Mouse (Mus musculus) midbrain, embryonic 15.5 days (tissue): ENCODE results near the gene Dot1l. TPM values are rescaled to one million over a fixed set of nuclear protein-coding genes. Genes with fewer than 3 reads are reported as not detected.

ENCODE experiments used
- ATAC-seq: fragments of 200-750 bp; cut with Nextera tagmentation; replicated peaks from 2 replicates; pipeline ENCODE4 v1.8.0; 2017; ENCODE audit warnings: moderate TSS enrichment
- H3K27ac ChIP-seq: fragments of 300-500 bp; sonication (generic); 2 replicates; pipeline ENCODE4 v1.5.1; 2015; ENCODE audit warnings: mild to moderate bottlenecking, inconsistent platforms
- H3K27me3 ChIP-seq: fragments of 300-500 bp; sonication (generic); replicated peaks from 2 replicates; pipeline ENCODE4 v1.6.1; 2015; ENCODE audit warnings: inconsistent platforms
- H3K36me3 ChIP-seq: fragments of 300-500 bp; sonication (generic); replicated peaks from 2 replicates; pipeline ENCODE4 v1.6.1; 2015; ENCODE audit warnings: inconsistent platforms
- H3K4me1 ChIP-seq: fragments of 300-500 bp; sonication (generic); 2 replicates; pipeline ENCODE4 v1.6.1; 2015; ENCODE audit warnings: inconsistent platforms
- H3K4me2 ChIP-seq: fragments of 300-500 bp; sonication (generic); 2 replicates; pipeline ENCODE4 v1.6.1; 2015; ENCODE audit warnings: inconsistent platforms, mild to moderate bottlenecking, moderate library complexity
- H3K4me3 ChIP-seq: fragments of 300-500 bp; sonication (generic); 2 replicates; pipeline ENCODE4 v1.5.1; 2015; ENCODE audit warnings: mild to moderate bottlenecking, inconsistent platforms
- H3K9ac ChIP-seq: fragments of 300-500 bp; sonication (generic); 2 replicates; pipeline ENCODE4 v1.6.1; 2015; ENCODE audit warnings: mild to moderate bottlenecking, inconsistent platforms
- H3K9me3 ChIP-seq: fragments of 300-500 bp; sonication (generic); 2 replicates; pipeline ENCODE4 v1.6.1; 2016; ENCODE audit warnings: inconsistent platforms
- WGBS: fragments of 180-500 bp; shearing (Covaris S2); methylation state at CpG from one replicate; pipeline ENCODE4 v1.1.7; 2015; ENCODE audit warnings: mixed read lengths; 5-methylcytosine and 5-hydroxymethylcytosine counted together
- polyA plus RNA-seq: library from polyadenylated mRNA; unstranded; fragments of >200 nt; fragmentation: Nextera tagmentation; extraction: Ambion mirVana; gene quantifications from 2 replicates; pipeline ENCODE4 v1.2.1, GENCODE M21; 2015

Dot1l gene
- polyA plus RNA-seq, 1 experiment from 2014 or later = 25.9 TPM

- Histone ChIP-seq H3K9ac (peak overlapping the region; percentile 99), H3K27ac (peak overlapping the region; percentile 92), H3K4me2 (peak overlapping the region; percentile 92), H3K4me3 (peak overlapping the region; percentile 97), H3K27me3 (no peaks in the 10 kb centered on the region), H3K36me3 (peaks cover 37% of the 10 kb centered on the region), H3K9me3 (no peaks in the 10 kb centered on the region), H3K4me1 (peaks cover 33% of the 10 kb centered on the region)
- peak; percentile 79 for ATAC-seq
- 2% methylated on average over 58 of the region's 59 CpGs for WGBS
These were observed 42.5 kb downstream of the Dot1l start for GRCm38 (mm10) chr10:80797186-80798149.

GRCm38 (mm10) chr10:80798150-80799006 is 43.4 kb downstream of the Dot1l start, which contains the start of the genes Sf3a2 and Plekhj1:
Sf3a2 (plus strand) TSS chr10:80798198.
Plekhj1 (minus strand) TSS chr10:80798626.
- Histone ChIP-seq H3K4me1 (peaks cover 33% of the 10 kb centered on the region), H3K4me2 (peak within 1 kb of the TSS; percentile 92), H3K9ac (peak within 1 kb of the TSS; percentile 99), H3K9me3 (no peaks in the 10 kb centered on the region), H3K27me3 (no peaks in the 10 kb centered on the region), H3K27ac (peak within 1 kb of the TSS; percentile 92), H3K4me3 (peak within 1 kb of the TSS; percentile 97), H3K36me3 (peaks cover 43% of the 10 kb centered on the region)
- peak; percentile 93 for ATAC-seq
- under 1% methylated on average over 104 of the region's 104 CpGs for WGBS

- Histone ChIP-seq H3K27ac (peak overlapping the region; percentile 92), H3K4me1 (peaks cover 33% of the 10 kb centered on the region), H3K4me2 (peak overlapping the region; percentile 92), H3K4me3 (peak overlapping the region; percentile 97), H3K9me3 (no peaks in the 10 kb centered on the region), H3K36me3 (peaks cover 45% of the 10 kb centered on the region), H3K9ac (peak overlapping the region; percentile 99), H3K27me3 (no peaks in the 10 kb centered on the region)
- no peak for ATAC-seq
- WGBS = 3% methylated on average over 18 of the region's 18 CpGs
These were observed 44.1 kb downstream of the Dot1l start for GRCm38 (mm10) chr10:80799070-80799566.

- no peaks in the 10 kb centered on the region for H3K9me3 ChIP-seq
- H3K4me1 ChIP-seq = peaks cover 30% of the 10 kb centered on the region
- H3K27ac ChIP-seq = no peak overlapping the region
- WGBS = 94% methylated on average over 10 of the region's 10 CpGs
- H3K4me3 ChIP-seq = no peak overlapping the region
- H3K4me2 ChIP-seq = no peak overlapping the region
- H3K9ac ChIP-seq = no peak overlapping the region
- no peak for ATAC-seq
- H3K27me3 ChIP-seq = 0 out of 2 replicates have a peak, but pooled peaks cover 5% of the 10 kb centered on the region
- peaks cover 34% of the 10 kb centered on the region for H3K36me3 ChIP-seq
These were observed 47.4 kb downstream of the Dot1l start for GRCm38 (mm10) chr10:80802204-80802912.

GRCm38 (mm10) chr10:80802996-80803395 is 48.0 kb downstream of the Dot1l start:
- Histone ChIP-seq H3K27me3 (peaks cover 6% of the 10 kb centered on the region; the same call in 1 of the 2 replicates), H3K9ac (no peak overlapping the region), H3K4me2 (no peak overlapping the region), H3K27ac (no peak overlapping the region), H3K9me3 (no peaks in the 10 kb centered on the region), H3K36me3 (peaks cover 34% of the 10 kb centered on the region), H3K4me1 (peaks cover 35% of the 10 kb centered on the region), H3K4me3 (no peak overlapping the region)
- no peak for ATAC-seq
- WGBS = 80% methylated on average over 3 of the region's 3 CpGs

- H3K36me3 ChIP-seq = peaks cover 34% of the 10 kb centered on the region
- H3K9ac ChIP-seq = no peak overlapping the region
- ATAC-seq = no peak
- no peaks in the 10 kb centered on the region for H3K9me3 ChIP-seq
- H3K27me3 ChIP-seq = peaks cover 19% of the 10 kb centered on the region; the same call in 1 of the 2 replicates
- no peak overlapping the region for H3K27ac ChIP-seq
- H3K4me3 ChIP-seq = no peak overlapping the region
- peaks cover 45% of the 10 kb centered on the region for H3K4me1 ChIP-seq
- no peak overlapping the region for H3K4me2 ChIP-seq
- WGBS = 96% methylated on average over 2 of the region's 2 CpGs
These were observed 49.3 kb downstream of the Dot1l start for GRCm38 (mm10) chr10:80804340-80804739.

- WGBS = 74% methylated on average over 6 of the region's 6 CpGs
- H3K27me3 ChIP-seq = peaks cover 22% of the 10 kb centered on the region
- H3K4me1 ChIP-seq = peaks cover 39% of the 10 kb centered on the region
- H3K4me3 ChIP-seq = no peak within 1 kb of the TSS
- ATAC-seq = no peak
- peaks cover 34% of the 10 kb centered on the region for H3K36me3 ChIP-seq
- no peak within 1 kb of the TSS for H3K27ac ChIP-seq
- H3K9me3 ChIP-seq = no peaks in the 10 kb centered on the region
- no peak within 1 kb of the TSS for H3K9ac ChIP-seq
- no peak within 1 kb of the TSS for H3K4me2 ChIP-seq
These were observed 49.9 kb downstream of the Dot1l start, which contains the start of gene Amh for GRCm38 (mm10) chr10:80804916-80805315. Amh (plus strand) TSS chr10:80805243.

- peaks cover 26% of the 10 kb centered on the region for H3K27me3 ChIP-seq
- H3K27ac ChIP-seq = no peak overlapping the region
- no peak overlapping the region for H3K4me3 ChIP-seq
- peaks cover 34% of the 10 kb centered on the region for H3K36me3 ChIP-seq
- H3K4me2 ChIP-seq = no peak overlapping the region
- H3K9me3 ChIP-seq = no peaks in the 10 kb centered on the region
- ATAC-seq = no peak
- peaks cover 37% of the 10 kb centered on the region for H3K4me1 ChIP-seq
- 85% methylated on average over 4 of the region's 5 CpGs for WGBS
- no peak overlapping the region for H3K9ac ChIP-seq
These were observed 50.3 kb downstream of the Dot1l start for GRCm38 (mm10) chr10:80805322-80805721.

GRCm38 (mm10) chr10:80805925-80806324 is 50.9 kb downstream of the Dot1l start:
- WGBS = 13% methylated on average over 3 of the region's 3 CpGs
- H3K4me2 ChIP-seq = no peak overlapping the region

GRCm38 (mm10) chr10:80806341-80807056 is 51.5 kb downstream of the Dot1l start:
- Histone ChIP-seq H3K4me3 (peak overlapping the region; percentile 40), H3K36me3 (peaks cover 29% of the 10 kb centered on the region), H3K27me3 (peaks cover 31% of the 10 kb centered on the region), H3K9me3 (no peaks in the 10 kb centered on the region), H3K4me1 (peaks cover 37% of the 10 kb centered on the region), H3K27ac (peak overlapping the region; percentile 81), H3K4me2 (peak overlapping the region; percentile 71), H3K9ac (peak overlapping the region; percentile 45)
- ATAC-seq = 0 out of 2 replicates have a peak, but pooled peaks have one; percentile 10
- WGBS = 39% methylated on average over 34 of the region's 34 CpGs

More at GRCm38 (mm10) chr10:80805925-80806324, 50.9 kb downstream of the Dot1l start:
- H3K4me3 ChIP-seq = no peak overlapping the region
- H3K27me3 ChIP-seq = peaks cover 31% of the 10 kb centered on the region
- H3K9ac ChIP-seq = no peak overlapping the region
- peaks cover 37% of the 10 kb centered on the region for H3K4me1 ChIP-seq
- no peaks in the 10 kb centered on the region for H3K9me3 ChIP-seq
- peaks cover 34% of the 10 kb centered on the region for H3K36me3 ChIP-seq
- ATAC-seq = no peak
- H3K27ac ChIP-seq = no peak overlapping the region
